Mouse (Mus musculus) heart, embryonic 10.5 days (tissue): ENCODE results near the gene Efna5. TPM values are rescaled to one million over a fixed set of nuclear protein-coding genes. Genes with fewer than 3 reads are reported as not detected.

ENCODE experiments used
- DNase-seq: peaks from one replicate; pipeline ENCODE4 v3.0.0-alpha.2; 2017; ENCODE audit warnings: low spot score
- H3K27ac ChIP-seq: fragments of 300-500 bp; sonication (generic); 2 replicates; pipeline ENCODE4 v1.5.1; 2016; ENCODE audit warnings: mild to moderate bottlenecking
- H3K27me3 ChIP-seq: fragments of 300-500 bp; sonication (generic); 2 replicates; pipeline ENCODE4 v1.6.1; 2016; ENCODE audit warnings: mild to moderate bottlenecking; ENCODE audit not compliant: poor library complexity, insufficient read depth, severe bottlenecking
- H3K36me3 ChIP-seq: fragments of 300-500 bp; sonication (generic); 2 replicates; pipeline ENCODE4 v1.6.1; 2016; ENCODE audit warnings: mild to moderate bottlenecking, moderate library complexity
- H3K4me1 ChIP-seq: fragments of 300-500 bp; sonication (generic); 2 replicates; pipeline ENCODE4 v1.6.1; 2016; ENCODE audit warnings: mild to moderate bottlenecking
- H3K4me3 ChIP-seq: fragments of 300-500 bp; sonication (generic); 2 replicates; pipeline ENCODE4 v1.5.1; 2016; ENCODE audit warnings: mild to moderate bottlenecking, moderate library complexity
- H3K9me3 ChIP-seq: fragments of 300-500 bp; sonication (generic); 2 replicates; pipeline ENCODE4 v1.6.1; 2016; ENCODE audit warnings: mild to moderate bottlenecking, moderate library complexity
- whole genome bisulfite sequencing: fragments of 180-500 bp; shearing (Covaris S2); methylation state at CpG from one replicate; pipeline ENCODE4 v1.1.7; 2016; 5-methylcytosine and 5-hydroxymethylcytosine counted together
- polyA plus RNA-seq: library from polyadenylated mRNA; unstranded; fragments of >200 nt; fragmentation: Nextera tagmentation; extraction: Ambion mirVana; gene quantifications from 2 replicates; pipeline ENCODE4 v1.2.1, GENCODE M21; 2016

Efna5 gene
- polyA plus RNA-seq, 1 experiment from 2014 or later, result 32.2 TPM

DNA sequence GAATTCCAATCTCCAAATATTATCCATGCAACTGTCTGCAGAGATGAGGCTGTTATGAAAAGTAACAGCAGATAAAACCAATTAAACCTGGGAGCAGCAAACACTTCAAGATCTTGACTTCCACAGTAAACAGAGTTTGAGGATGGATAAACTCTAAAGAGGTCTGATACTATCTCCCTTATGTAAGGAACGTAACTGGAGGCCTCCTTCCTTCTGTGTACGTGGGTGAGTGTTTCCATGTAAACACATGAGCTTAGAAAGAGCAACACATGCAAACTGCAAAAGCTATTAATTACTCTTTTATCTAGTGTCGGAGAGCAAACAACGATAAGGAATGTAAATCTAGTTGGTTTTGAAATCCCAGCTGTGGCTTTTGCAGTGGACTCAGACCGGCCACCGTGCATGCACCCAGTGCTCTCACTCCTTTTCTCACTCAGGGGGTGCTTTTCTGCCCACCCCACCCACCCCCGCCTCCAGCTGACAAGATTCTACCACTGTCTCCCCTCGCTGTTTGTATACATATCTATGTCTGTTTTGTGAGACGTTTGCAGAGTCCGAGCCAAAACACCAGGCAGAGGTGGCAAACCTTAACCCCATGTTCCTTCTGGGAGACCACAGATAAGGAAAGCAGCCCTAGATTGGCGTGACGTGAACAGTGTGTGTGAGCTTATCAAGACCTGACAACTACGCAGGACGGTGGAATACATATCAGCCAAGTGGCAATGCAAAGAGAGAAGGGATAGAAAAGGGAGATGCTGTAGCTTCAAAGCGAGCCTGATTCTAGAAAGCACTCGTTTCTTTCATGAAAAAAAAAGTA, 132.1 kb downstream of the Efna5 start:
- 30% methylated on average over 16 of the region's 16 CpGs for WGBS
- H3K27me3 ChIP-seq, result no peaks in the 10 kb centered on the region
- 0 out of 2 replicates have a peak overlapping the region, but pooled peaks have one; percentile 8 for H3K4me3 ChIP-seq
- peak overlapping the region; percentile 59; the same call in 1 of the 2 replicates for H3K27ac ChIP-seq
- DNase-seq, result peak; percentile 88
- H3K36me3 ChIP-seq, result no peaks in the 10 kb centered on the region
- peaks cover 23% of the 10 kb centered on the region for H3K4me1 ChIP-seq
- H3K9me3 ChIP-seq, result no peaks in the 10 kb centered on the region

DNA sequence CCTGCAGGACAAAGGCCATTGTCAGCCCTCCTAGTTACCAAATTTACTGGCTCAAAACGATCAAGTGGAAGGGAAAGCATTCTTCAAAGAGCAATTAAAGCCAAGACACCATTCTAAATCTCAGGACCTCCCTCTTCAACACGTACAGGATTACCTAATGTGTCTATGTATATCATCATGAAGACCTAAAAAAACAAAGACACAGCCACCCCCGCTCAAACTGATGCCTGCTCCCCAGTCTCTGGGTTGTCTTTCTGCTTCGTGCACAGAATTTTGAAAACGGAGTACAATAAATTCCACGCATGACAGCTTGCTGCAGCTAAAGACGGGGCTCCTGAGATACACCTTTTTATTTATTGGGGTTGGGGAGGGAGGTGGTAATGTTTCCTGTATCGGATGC, 133.7 kb downstream of the Efna5 start:
- Histone ChIP-seq H3K4me1 (peaks cover 26% of the 10 kb centered on the region), H3K36me3 (no peaks in the 10 kb centered on the region), H3K27me3 (no peaks in the 10 kb centered on the region), H3K9me3 (no peaks in the 10 kb centered on the region), H3K4me3 (no peak overlapping the region), H3K27ac (no peak overlapping the region)
- WGBS, result 80% methylated on average over 8 of the region's 8 CpGs
- DNase-seq, result no peak

DNA sequence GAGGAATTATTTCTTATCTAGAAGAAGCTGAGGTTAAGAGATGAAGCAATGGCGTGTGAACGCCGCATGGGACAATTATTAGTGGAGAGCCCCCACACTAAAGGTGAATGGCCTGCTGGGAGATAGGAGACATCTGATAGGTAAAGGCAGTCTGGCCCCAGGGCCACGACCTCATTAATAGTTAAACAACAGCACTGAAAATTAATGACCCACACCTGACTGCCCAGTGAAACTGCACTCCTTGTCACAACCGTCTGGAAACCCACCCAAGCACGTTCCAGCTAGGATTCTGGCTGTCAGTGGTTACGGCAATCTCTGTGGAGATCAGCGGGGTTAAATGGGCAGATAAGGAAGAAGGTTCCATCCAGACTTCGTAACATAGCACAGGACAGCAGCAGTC, 134.3 kb downstream of the Efna5 start:
- Histone ChIP-seq H3K4me3 (no peak overlapping the region), H3K27me3 (no peaks in the 10 kb centered on the region), H3K4me1 (peaks cover 26% of the 10 kb centered on the region), H3K36me3 (no peaks in the 10 kb centered on the region), H3K27ac (no peak overlapping the region), H3K9me3 (no peaks in the 10 kb centered on the region)
- WGBS, result 71% methylated on average over 9 of the region's 9 CpGs
- no peak for DNase-seq

DNA sequence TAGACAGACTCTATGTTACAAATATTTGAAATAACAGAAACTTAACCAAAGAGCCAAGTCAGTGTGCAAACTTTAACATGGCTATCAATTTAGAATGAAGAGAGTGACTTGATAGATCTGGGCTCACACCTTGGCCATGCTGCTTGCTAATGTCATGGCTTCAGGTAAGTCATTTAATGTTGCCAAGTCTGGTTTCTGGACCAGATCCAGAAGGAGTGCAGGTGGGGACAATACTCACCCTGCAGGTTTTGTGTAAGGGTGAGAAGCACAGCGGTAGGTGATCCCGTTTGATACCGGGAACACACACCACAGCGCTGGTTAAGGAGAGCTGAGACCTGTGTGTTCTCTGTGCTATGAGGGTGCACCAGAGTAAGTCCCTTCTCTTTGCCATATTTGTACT, 135.8 kb downstream of the Efna5 start:
- DNase-seq, result no peak
- WGBS, result over 99% methylated on average over 4 of the region's 4 CpGs
- no peaks in the 10 kb centered on the region for H3K9me3 ChIP-seq
- no peaks in the 10 kb centered on the region for H3K27me3 ChIP-seq
- no peaks in the 10 kb centered on the region for H3K36me3 ChIP-seq
- H3K27ac ChIP-seq, result no peak overlapping the region
- H3K4me1 ChIP-seq, result peaks cover 21% of the 10 kb centered on the region
- H3K4me3 ChIP-seq, result no peak overlapping the region

DNA sequence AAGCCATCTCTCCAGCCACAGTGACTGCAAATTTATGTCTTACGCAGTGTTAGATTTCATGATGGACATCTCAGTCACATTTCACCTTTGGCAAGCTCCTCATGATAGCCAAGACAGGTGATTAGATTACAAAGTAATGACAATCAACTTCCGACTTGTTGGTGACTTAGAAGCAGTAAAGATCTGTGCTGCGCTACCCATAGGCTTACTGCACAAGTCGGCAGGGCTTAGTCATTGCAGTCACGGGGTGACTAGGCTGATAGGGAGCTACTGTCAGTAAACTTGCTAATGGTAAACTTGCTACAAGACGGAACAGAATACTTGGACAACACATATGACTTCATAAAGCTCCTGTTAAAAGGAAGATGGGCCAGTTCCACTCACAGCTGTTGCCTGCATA, 136.9 kb downstream of the Efna5 start:
- no peak for DNase-seq
- Histone ChIP-seq H3K27me3 (no peaks in the 10 kb centered on the region), H3K9me3 (no peaks in the 10 kb centered on the region), H3K27ac (no peak overlapping the region), H3K4me3 (no peak overlapping the region), H3K36me3 (no peaks in the 10 kb centered on the region), H3K4me1 (peaks cover 14% of the 10 kb centered on the region)
- WGBS, result 67% methylated on average over 6 of the region's 6 CpGs

DNA sequence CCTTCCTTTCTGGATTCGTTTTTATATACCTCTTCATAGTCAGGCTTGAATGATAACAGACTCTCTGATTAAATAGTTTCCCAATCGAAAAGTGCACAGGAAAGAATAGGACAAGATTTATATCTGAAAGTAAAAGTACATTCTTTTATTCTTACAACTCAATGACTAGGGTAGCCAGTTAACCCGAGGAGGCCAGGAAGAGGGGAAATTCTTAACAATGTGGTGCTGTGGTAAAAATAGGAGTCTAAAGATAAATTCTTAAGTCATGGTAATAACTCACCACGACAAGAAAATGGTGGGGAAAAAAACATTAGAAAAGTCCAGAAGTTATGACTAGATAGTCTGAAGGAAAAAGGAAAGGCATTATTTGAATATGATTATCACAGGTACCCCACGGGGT, 139.4 kb downstream of the Efna5 start:
- Histone ChIP-seq H3K4me3 (no peak overlapping the region), H3K36me3 (no peaks in the 10 kb centered on the region), H3K27me3 (no peaks in the 10 kb centered on the region), H3K27ac (no peak overlapping the region), H3K4me1 (0 out of 2 replicates have a peak, but pooled peaks cover 3% of the 10 kb centered on the region), H3K9me3 (no peaks in the 10 kb centered on the region)
- 58% methylated on average over 5 of the region's 5 CpGs for WGBS
- no peak for DNase-seq

DNA sequence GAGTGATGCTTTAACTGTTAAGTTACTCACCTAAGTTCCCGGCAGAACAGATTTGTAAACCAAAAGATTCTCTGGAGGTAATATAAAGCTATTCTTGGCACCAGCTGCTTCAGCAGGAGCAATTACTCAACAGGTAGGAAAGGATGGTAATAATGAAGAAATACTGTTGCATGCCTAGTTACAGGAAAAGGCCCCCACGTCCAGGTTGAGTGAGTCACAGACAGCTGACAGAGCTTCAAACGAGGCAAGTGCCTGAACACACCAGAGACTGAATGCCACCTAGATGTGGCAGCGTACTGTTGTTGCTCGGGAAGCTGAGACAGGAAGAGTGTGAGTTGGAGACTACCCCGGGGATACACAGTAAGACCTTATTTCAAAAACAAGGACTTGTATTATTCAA, 140.1 kb downstream of the Efna5 start:
- no peaks in the 10 kb centered on the region for H3K9me3 ChIP-seq
- DNase-seq, result no peak
- H3K4me3 ChIP-seq, result no peak overlapping the region
- H3K4me1 ChIP-seq, result peaks cover 4% of the 10 kb centered on the region
- no peaks in the 10 kb centered on the region for H3K27me3 ChIP-seq
- 65% methylated on average over 6 of the region's 6 CpGs for WGBS
- H3K36me3 ChIP-seq, result no peaks in the 10 kb centered on the region
- no peak overlapping the region for H3K27ac ChIP-seq

DNA sequence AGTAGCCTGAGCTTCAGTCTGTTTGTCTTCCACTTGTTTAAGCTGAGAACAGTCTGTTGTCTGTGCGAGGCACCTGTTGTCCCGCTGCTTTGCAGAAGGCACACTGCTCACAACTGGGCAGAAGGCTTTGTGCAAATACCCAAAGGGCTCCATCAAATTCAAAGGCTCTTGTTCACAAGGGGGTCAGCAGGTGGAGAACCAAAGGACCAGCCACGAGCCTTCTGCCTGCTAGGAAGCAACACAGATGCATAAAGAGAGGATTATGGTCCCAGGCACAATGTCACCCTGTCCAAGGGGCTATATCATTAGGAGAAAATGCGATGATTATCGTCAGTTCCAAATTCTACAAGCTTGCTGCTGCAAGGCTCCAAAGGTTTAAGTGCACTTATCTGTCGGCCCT, 141.1 kb downstream of the Efna5 start:
- Histone ChIP-seq H3K9me3 (no peaks in the 10 kb centered on the region), H3K27me3 (no peaks in the 10 kb centered on the region), H3K4me1 (peaks cover 14% of the 10 kb centered on the region), H3K4me3 (no peak overlapping the region), H3K36me3 (no peaks in the 10 kb centered on the region), H3K27ac (no peak overlapping the region)
- DNase-seq, result no peak
- WGBS, result 88% methylated on average over 6 of the region's 6 CpGs

DNA sequence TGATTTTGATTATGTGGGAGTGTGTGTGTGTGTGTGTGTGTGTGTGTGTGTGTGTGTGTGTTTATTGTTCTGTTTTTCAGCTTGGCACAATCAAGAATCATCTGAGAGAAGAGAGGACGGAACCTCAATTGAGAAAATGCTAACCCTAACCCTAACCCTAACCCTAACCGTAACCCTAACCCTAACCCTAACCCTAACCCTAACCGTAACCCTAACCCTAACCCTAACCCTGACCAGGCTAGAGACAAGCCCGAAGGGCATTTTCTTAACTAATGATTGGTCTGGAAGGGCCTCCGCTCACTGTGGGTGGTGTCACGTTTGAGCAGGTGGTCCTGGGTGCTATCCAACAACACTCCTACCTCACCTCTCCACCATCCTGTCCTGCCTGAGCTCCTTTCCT, 143.7 kb downstream of the Efna5 start:
- 87% methylated on average over 6 of the region's 6 CpGs for WGBS
- Histone ChIP-seq H3K4me1 (peaks cover 22% of the 10 kb centered on the region), H3K27me3 (no peaks in the 10 kb centered on the region), H3K4me3 (no peak overlapping the region), H3K27ac (no peak overlapping the region), H3K9me3 (no peaks in the 10 kb centered on the region), H3K36me3 (no peaks in the 10 kb centered on the region)
- DNase-seq, result no peak

DNA sequence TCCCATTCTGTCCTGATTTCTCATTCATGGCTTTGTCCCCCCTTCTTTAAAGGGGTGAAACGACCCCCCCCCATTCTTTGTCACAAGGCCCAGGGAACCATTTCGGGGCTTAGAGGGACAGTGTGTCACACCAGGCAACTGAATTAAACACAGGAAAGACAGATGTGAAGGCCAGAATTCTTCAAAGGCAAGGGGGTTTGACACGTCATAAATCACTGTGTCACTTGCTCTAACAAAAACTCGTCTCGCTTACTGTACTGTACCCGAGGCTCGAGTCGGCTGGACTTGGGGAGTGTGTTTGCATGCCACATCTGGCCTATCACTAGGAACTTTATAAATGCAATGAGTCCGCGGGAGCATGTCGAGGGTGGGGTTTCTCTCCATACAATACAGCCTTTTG, 145.2 kb downstream of the Efna5 start:
- 41% methylated on average over 11 of the region's 11 CpGs for WGBS
- no peak overlapping the region for H3K27ac ChIP-seq
- no peak for DNase-seq

DNA sequence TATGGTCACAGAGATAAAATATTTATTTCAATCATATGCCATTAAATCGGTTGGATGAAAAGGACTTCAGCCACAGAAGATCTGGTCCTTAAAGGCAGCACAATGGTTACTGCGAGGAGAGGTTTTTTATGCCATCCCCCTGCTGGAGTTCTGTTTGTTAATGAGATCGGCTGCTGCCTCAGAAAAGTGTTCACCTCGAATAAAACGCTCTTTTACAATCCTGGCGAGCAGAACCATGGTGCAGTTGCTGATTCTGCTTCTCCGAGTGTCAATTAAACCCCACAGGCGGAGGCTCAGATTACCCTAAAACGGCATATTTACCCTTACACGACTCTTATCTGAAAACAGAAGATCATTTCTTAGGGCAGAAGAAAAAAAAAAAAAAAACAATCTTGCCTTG, 146.2 kb downstream of the Efna5 start:
- DNase-seq, result no peak
- Histone ChIP-seq H3K4me3 (no peak overlapping the region), H3K36me3 (no peaks in the 10 kb centered on the region), H3K27me3 (no peaks in the 10 kb centered on the region), H3K27ac (0 out of 2 replicates have a peak overlapping the region, but pooled peaks have one; percentile 29), H3K9me3 (no peaks in the 10 kb centered on the region), H3K4me1 (peaks cover 36% of the 10 kb centered on the region)
- 29% methylated on average over 10 of the region's 10 CpGs for WGBS

More for the DNA sequence above, 145.2 kb downstream of the Efna5 start:
- H3K9me3 ChIP-seq, result no peaks in the 10 kb centered on the region
- H3K27me3 ChIP-seq, result no peaks in the 10 kb centered on the region
- H3K4me3 ChIP-seq, result no peak overlapping the region
- H3K4me1 ChIP-seq, result peaks cover 25% of the 10 kb centered on the region
- no peaks in the 10 kb centered on the region for H3K36me3 ChIP-seq

DNA sequence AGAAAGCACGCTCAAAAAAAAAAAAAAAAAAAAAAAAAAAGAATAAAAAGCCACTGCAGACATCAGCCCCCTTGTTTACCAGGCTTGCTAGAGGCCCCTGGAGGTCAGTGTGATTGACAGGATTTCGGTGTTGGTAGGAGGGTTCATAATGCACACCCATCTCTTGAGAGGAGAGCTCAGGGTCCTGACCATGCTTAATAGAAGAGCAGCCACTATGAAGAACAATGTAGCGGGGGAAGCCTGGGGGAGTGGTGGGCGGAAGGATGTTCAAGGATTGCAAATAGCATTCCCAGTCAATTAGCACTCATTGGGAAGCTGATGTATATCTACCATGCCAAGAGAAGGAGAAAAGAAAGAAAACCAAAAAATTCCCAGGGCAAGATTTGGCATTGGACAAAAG, 147.1 kb downstream of the Efna5 start:
- DNase-seq, result no peak
- Histone ChIP-seq H3K36me3 (no peaks in the 10 kb centered on the region), H3K4me1 (peaks cover 44% of the 10 kb centered on the region), H3K9me3 (no peaks in the 10 kb centered on the region), H3K4me3 (no peak overlapping the region), H3K27ac (peak overlapping the region; percentile 29; the same call in 1 of the 2 replicates), H3K27me3 (no peaks in the 10 kb centered on the region)
- 58% methylated on average over 4 of the region's 4 CpGs for WGBS

DNA sequence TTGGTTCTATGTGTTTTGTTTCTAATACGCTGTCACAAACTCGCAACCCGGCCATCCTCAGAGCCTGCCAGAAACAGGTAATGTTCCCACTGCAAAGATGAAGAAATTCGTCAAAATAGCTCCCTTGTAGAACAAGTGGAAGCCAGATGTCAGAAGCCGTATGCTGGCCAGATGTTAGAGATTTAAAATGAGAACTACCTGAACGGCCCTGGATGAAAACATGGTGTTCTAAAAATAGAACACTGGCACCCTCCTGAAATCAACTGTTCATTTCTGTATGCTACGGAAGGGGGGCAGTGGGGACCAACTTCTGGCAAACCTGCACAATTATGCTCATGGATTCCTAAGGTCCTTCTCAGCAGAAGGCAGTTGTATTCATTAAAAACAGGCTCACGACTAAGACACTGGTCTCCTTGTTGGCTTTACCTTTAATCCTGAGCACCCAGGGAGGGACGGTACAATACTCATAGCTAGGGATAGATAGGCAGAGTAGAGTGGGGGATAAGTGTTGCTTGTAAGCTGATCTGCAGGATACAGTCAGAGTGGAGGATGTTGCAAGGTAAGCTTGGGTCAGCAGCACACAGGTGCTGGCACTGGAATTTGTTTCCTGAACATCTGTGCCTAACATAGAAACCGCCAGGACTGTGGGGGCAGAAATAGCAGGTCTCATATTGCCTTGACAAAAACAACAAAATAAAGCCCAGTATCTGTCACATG, 151.2 kb downstream of the Efna5 start:
- peaks cover 49% of the 10 kb centered on the region for H3K4me1 ChIP-seq
- DNase-seq, result no peak
- H3K27me3 ChIP-seq, result no peaks in the 10 kb centered on the region
- peak overlapping the region; percentile 12; the same call in 1 of the 2 replicates for H3K27ac ChIP-seq
- WGBS, result 57% methylated on average over 10 of the region's 10 CpGs
- H3K9me3 ChIP-seq, result no peaks in the 10 kb centered on the region
- H3K4me3 ChIP-seq, result no peak overlapping the region
- no peaks in the 10 kb centered on the region for H3K36me3 ChIP-seq
